Mouse (Mus musculus) CH12.LX (cell line): ENCODE results near the gene Zfp956. TPM values are rescaled to one million over a fixed set of nuclear protein-coding genes. Genes with fewer than 3 reads are reported as not detected.

Source experiments
- DNase-seq: peaks from one replicate; pipeline ENCODE4 v3.0.0-alpha.2; 2013; ENCODE audit errors: extremely low read depth
- H3K27ac ChIP-seq: 2 replicates; pipeline ENCODE4 v1.5.1; 2012; ENCODE audit warnings: low read depth, mild to moderate bottlenecking, control low read depth, moderate library complexity; ENCODE audit not compliant: insufficient read depth
- H3K27me3 ChIP-seq: replicated peaks from 2 replicates; pipeline ENCODE3; 2012; ENCODE audit warnings: inconsistent platforms
- H3K36me3 ChIP-seq, 2 experiments: replicated peaks in 1 of 2; 2 replicates each; pipeline versions ENCODE3 to v1.6.1; 2012; ENCODE audit warnings: inconsistent platforms in 1 of 2, low read length in 1 of 2, mild to moderate bottlenecking in 1 of 2, mixed read lengths in 1 of 2, moderate library complexity in 1 of 2; ENCODE audit not compliant: control insufficient read depth in 1 of 2, insufficient read depth in 1 of 2
- H3K4me1 ChIP-seq, 2 experiments: 2 replicates each; pipeline ENCODE4 v1.6.1; 2012; ENCODE audit warnings: inconsistent platforms in 1 of 2, moderate library complexity in 1 of 2; ENCODE audit not compliant: insufficient read depth in 2 of 2, control insufficient read depth in 1 of 2
- H3K4me2 ChIP-seq: 2 replicates; pipeline ENCODE4 v1.6.1; 2012; ENCODE audit warnings: low read depth, mild to moderate bottlenecking, control low read depth; ENCODE audit not compliant: poor library complexity, insufficient read depth, severe bottlenecking
- H3K4me3 ChIP-seq, 3 experiments: fragments of 150-350 bp in 1 of 3; sonication (generic) in 1 of 3; replicated peaks in 1 of 3; 2 replicates each; pipeline versions ENCODE3 to v1.5.1; 2011 to 2012; ENCODE audit warnings: low read depth in 2 of 3, low read length in 2 of 3, mild to moderate bottlenecking in 2 of 3, moderate library complexity in 2 of 3, control low read depth in 1 of 3, improper control_type of control experiment in 1 of 3, inconsistent platforms in 1 of 3, mixed read lengths in 1 of 3; ENCODE audit not compliant: poor library complexity in 1 of 3
- H3K79me2 ChIP-seq: replicated peaks from 2 replicates; pipeline ENCODE4 v1.6.1; 2012; ENCODE audit warnings: mild to moderate bottlenecking, moderate library complexity; ENCODE audit not compliant: control insufficient read depth, poor library complexity, insufficient read depth, severe bottlenecking; ENCODE audit errors: extremely low read depth
- H3K9ac ChIP-seq: 2 replicates; pipeline ENCODE4 v1.6.1; 2012; ENCODE audit warnings: low read depth, mild to moderate bottlenecking, control low read depth, moderate library complexity; ENCODE audit not compliant: insufficient read depth
- H3K9me3 ChIP-seq: replicated peaks from 2 replicates; pipeline ENCODE3; 2012; ENCODE audit warnings: low read length, inconsistent platforms, mixed read lengths
- BHLHE40 ChIP-seq: IDR thresholded peaks from 2 replicates; pipeline ENCODE4 v1.6.1; 2011; ENCODE audit warnings: mild to moderate bottlenecking, low read depth, low read length, improper control_type of control experiment
- CTCF ChIP-seq, 2 experiments: IDR thresholded peaks in 1 of 2; conservative IDR thresholded peaks in 1 of 2; 2 replicates each; pipeline ENCODE4 v1.5.1; 2011 to 2012; ENCODE audit warnings: low read depth in 2 of 2, low read length in 2 of 2, improper control_type of control experiment in 1 of 2, inconsistent platforms in 1 of 2, mild to moderate bottlenecking in 1 of 2, moderate library complexity in 1 of 2
- E2F4 ChIP-seq: IDR thresholded peaks from 2 replicates; pipeline ENCODE4 v1.6.1; 2011; ENCODE audit warnings: low read depth, low read length, improper control_type of control experiment; ENCODE audit not compliant: insufficient replicate concordance
- ELF1 ChIP-seq: IDR thresholded peaks from 2 replicates; pipeline ENCODE4 v1.6.1; 2014; ENCODE audit warnings: low read depth, mild to moderate bottlenecking, inconsistent platforms, low read length, improper control_type of control experiment
- ETS1 ChIP-seq: conservative IDR thresholded peaks from 2 replicates; pipeline ENCODE4 v1.6.1; 2012; ENCODE audit warnings: low read depth, mild to moderate bottlenecking, inconsistent platforms, low read length, improper control_type of control experiment, moderate library complexity
- IRF4 ChIP-seq: IDR thresholded peaks from 2 replicates; pipeline ENCODE4 v1.6.1; 2014; ENCODE audit warnings: low read depth, mild to moderate bottlenecking, inconsistent platforms, low read length, improper control_type of control experiment
- KAT2A ChIP-seq: IDR thresholded peaks from 2 replicates; pipeline ENCODE4 v1.6.1; 2012; ENCODE audit warnings: low read length, improper control_type of control experiment, inconsistent platforms; ENCODE audit not compliant: insufficient replicate concordance
- MAFK ChIP-seq: IDR thresholded peaks from 2 replicates; pipeline ENCODE4 v1.6.1; 2011; ENCODE audit warnings: low read length, improper control_type of control experiment; ENCODE audit not compliant: insufficient replicate concordance
- MAZ ChIP-seq: IDR thresholded peaks from 2 replicates; pipeline ENCODE4 v1.6.1; 2012; ENCODE audit warnings: low read depth, mild to moderate bottlenecking, inconsistent platforms, low read length, improper control_type of control experiment, moderate library complexity
- MYC ChIP-seq: IDR thresholded peaks from 2 replicates; pipeline ENCODE4 v1.6.1; 2011; ENCODE audit warnings: low read depth, mild to moderate bottlenecking, improper control_type of control experiment, low read length
- PAX5 ChIP-seq: IDR thresholded peaks from 2 replicates; pipeline ENCODE4 v1.6.1; 2012; ENCODE audit warnings: low read length, inconsistent platforms, mixed read lengths
- RAD21 ChIP-seq: IDR thresholded peaks from 2 replicates; pipeline ENCODE4 v1.6.1; 2011; ENCODE audit warnings: low read depth, mild to moderate bottlenecking, low read length, improper control_type of control experiment, moderate library complexity
- SMC3 ChIP-seq: IDR thresholded peaks from 2 replicates; pipeline ENCODE4 v1.6.1; 2011; ENCODE audit warnings: low read depth, low read length, improper control_type of control experiment
- ZMIZ1 ChIP-seq: IDR thresholded peaks from 2 replicates; pipeline ENCODE4 v1.6.1; 2012; ENCODE audit warnings: low read depth, mild to moderate bottlenecking, inconsistent platforms, low read length, improper control_type of control experiment
- dilution Hi-C: fragments of 300-500 bp; cut with MboI; formaldehyde crosslinking; loops from 2 replicates; pipeline ENCODE4 v1.14.3; 2020; ENCODE audit warnings: low sequenced_read_pairs; ENCODE audit not compliant: extremely low pct_unique_long_range_greater_than_20kb, extremely low pct_ligation_motif_present
- in situ Hi-C: fragments of 300-500 bp; cut with MboI; formaldehyde crosslinking; loops from 3 replicates; pipeline ENCODE4 v1.14.3; 2019; ENCODE audit warnings: low sequenced_read_pairs, low pct_ligation_motif_present, low pct_unique_long_range_greater_than_20kb, mixed read lengths
- polyA plus RNA-seq: library from polyadenylated mRNA; unstranded; fragments of >175 nt; gene quantifications from 2 replicates; pipeline ENCODE4 v1.2.1, GENCODE M21; 2012; ENCODE audit warnings: low read depth; ENCODE audit not compliant: insufficient read length
- total RNA-seq, 2 experiments: library from RNA; depleted of rRNA; stranded (reverse); fragments of 300-350 nt in 1 of 2; fragments of >200 nt in 1 of 2; gene quantifications; 2 replicates each; pipeline ENCODE4 v1.2.3; 2012 to 2014

The Zfp956 gene
- total and polyA plus RNA-seq, 3 experiments = 7.9 to 10.5 (median 9.0) TPM

GRCm38 (mm10) chr6:47903587-47903986, 49.6 kb upstream of the Zfp956 start:
- TF ChIP-seq ETS1 (no peak), PAX5 (no peak), MYC (no peak), RAD21 (no peak), SMC3 (no peak), ELF1 (no peak), MAZ (no peak)
- Histone ChIP-seq H3K4me3 (no peak overlapping the region), H3K79me2 (no peaks in the 10 kb centered on the region), H3K9ac (no peak overlapping the region), H3K27me3 (no peaks in the 10 kb centered on the region), H3K4me1 (no peaks in the 10 kb centered on the region), H3K4me2 (no peak overlapping the region), H3K27ac (no peak overlapping the region), H3K9me3 (peaks cover 7% of the 10 kb centered on the region), H3K36me3 (peaks cover 52 to 94% of the 10 kb centered on the region in 2 experiments)
- dilution Hi-C loops = no loop called here
- in situ Hi-C loops = no loop called here
- no peak for DNase-seq

DNA sequence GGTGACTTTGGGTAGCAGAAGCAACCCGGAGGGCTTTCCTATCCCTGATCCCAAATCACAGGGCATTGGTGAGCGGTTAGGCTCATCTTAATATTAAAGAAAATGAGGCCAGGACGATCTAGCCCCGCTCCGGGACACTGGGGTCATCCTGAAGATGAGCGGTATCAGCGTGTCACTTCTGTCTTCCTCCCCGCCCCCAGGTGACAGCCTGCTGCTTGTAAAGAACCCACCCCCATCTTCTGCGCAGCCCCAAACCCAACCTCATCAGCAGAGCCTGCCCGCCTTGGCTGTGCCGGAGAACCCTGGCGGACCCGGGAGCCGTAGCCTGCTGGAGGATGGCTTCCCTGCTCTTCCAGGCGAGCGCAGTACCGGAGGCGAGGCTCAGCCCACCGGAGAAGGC, 48.8 kb upstream of the Zfp956 start:
- in situ Hi-C loops = no loop called here
- TF ChIP-seq E2F4 = no peak
- TF ChIP-seq PAX5 = no peak
- TF ChIP-seq CTCF (conservative IDR thresholded peaks at IDR 0.05 in 1 of 2, IDR thresholded peaks at IDR 0.05 in 1 of 2; ENCODE audit: low read depth in 2 of 2, low read length in 2 of 2) = no peak
- TF ChIP-seq RAD21 = no peak
- no peak for TF ChIP-seq BHLHE40
- no peak for TF ChIP-seq MAFK
- no peak for TF ChIP-seq ZMIZ1
- TF ChIP-seq IRF4 = no peak
- TF ChIP-seq KAT2A = no peak
- TF ChIP-seq ETS1 = no peak
- Histone ChIP-seq H3K27ac (no peak overlapping the region), H3K9ac (no peak overlapping the region), H3K27me3 (no peaks in the 10 kb centered on the region), H3K4me2 (no peak overlapping the region), H3K36me3 (peaks cover 48 to 92% of the 10 kb centered on the region in 2 experiments), H3K4me1 (no peaks in the 10 kb centered on the region), H3K79me2 (no peaks in the 10 kb centered on the region), H3K9me3 (peaks cover 7% of the 10 kb centered on the region), H3K4me3 (no peak overlapping the region)
- no peak for DNase-seq
- dilution Hi-C loops = no loop called here
